Mouse (Mus musculus) liver, embryonic 14.5 days (tissue): ENCODE measurements at regions not wholly inside any gene's neighbourhood (a gene's known extent, or its start where the extent isn't known, plus 50 kb on each side); places are given as distances from the start of the nearest gene placed in this dataset.

Source experiments
- CTCF ChIP-seq: IDR thresholded peaks from 2 replicates; pipeline ENCODE4 v1.5.1; 2016; ENCODE audit warnings: antibody characterized with exemption, low read depth, control low read depth
- EP300 ChIP-seq: IDR thresholded peaks from 2 replicates; pipeline ENCODE4 v1.6.1; 2016; ENCODE audit warnings: antibody characterized with exemption, low read depth

DNA sequence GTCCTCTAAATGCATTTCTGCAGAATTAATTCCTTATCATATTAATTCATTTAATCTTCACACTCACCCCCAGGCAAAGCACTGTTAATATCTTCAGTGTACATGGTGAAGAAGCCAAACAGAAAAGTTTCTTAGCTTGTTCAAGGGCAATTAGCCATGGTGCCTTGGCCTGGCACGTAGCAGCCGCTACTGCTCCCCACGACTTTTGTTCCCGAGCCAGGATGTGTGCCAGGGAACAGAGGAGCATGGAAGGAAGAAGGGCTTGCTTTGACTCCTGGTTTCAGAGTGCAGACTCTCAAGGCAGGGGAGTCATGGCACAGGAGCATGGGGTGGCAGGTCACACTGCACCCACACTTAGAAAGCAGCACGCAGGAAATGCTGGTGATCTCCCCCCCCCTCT, 77.4 kb upstream of the Thy1 start:
- TF ChIP-seq CTCF (no peak), EP300 (no peak)
